Mouse (Mus musculus): Measurements from ENCODE around the gene Il31ra.

DNA sequence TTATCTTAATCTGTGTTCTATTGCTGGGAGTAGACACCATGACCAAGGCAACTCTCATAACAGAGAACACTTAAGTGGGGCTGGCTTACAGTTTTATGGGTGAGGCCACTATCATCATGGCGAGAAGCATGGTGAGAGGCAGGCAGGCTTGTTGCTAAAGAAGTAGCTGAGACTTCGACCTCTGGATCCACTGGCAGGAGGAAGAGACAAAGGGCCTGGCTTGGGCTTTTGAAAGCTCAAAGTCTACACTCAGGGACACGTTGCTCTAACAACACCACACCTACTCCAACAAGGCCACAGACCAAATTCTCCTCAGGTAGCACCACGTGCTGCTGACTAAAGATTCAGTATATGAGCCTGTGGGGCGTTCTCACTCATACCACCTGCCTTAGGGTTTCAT, 107.9 kb downstream of the Il31ra start:
- TF ChIP-seq CTCF (IDR thresholded peaks at IDR 0.05; ENCODE audit: control insufficient read depth, insufficient read depth, low read length) = no peak
- no peak for TF ChIP-seq POLR2A (IDR thresholded peaks at IDR 0.05; ENCODE audit: borderline replicate concordance, control insufficient read depth, low read depth, low read length)
